Mouse (Mus musculus) midbrain, embryonic 11.5 days (tissue): ENCODE measurements at regions not wholly inside any gene's neighbourhood (a gene's known extent, or its start where the extent isn't known, plus 50 kb on each side); places are given as distances from the start of the nearest gene placed in this dataset.

ENCODE experiments used
- ATAC-seq: fragments of 200-750 bp; cut with Nextera tagmentation; 2 replicates; pipeline ENCODE4 v1.8.0; 2017; ENCODE audit warnings: moderate TSS enrichment, moderate library complexity; ENCODE audit not compliant: low FRiP score
- DNase-seq: peaks from one replicate; pipeline ENCODE4 v3.0.0; 2015; ENCODE audit warnings: low spot score; ENCODE audit errors: missing footprints
- H3K27ac ChIP-seq: fragments of 300-500 bp; sonication (generic); 2 replicates; pipeline ENCODE4 v1.5.1; 2014; ENCODE audit warnings: low read depth, low read length
- H3K27me3 ChIP-seq: fragments of 300-500 bp; sonication (generic); 2 replicates; pipeline ENCODE4 v1.6.1; 2014; ENCODE audit warnings: mild to moderate bottlenecking, low read length, moderate library complexity, mixed read lengths; ENCODE audit not compliant: control insufficient read depth, insufficient read depth
- H3K36me3 ChIP-seq: fragments of 300-500 bp; sonication (generic); 2 replicates; pipeline ENCODE4 v1.6.1; 2014; ENCODE audit warnings: mild to moderate bottlenecking, low read length, moderate library complexity, mixed read lengths; ENCODE audit not compliant: control insufficient read depth, insufficient read depth
- H3K4me1 ChIP-seq: fragments of 300-500 bp; sonication (generic); 2 replicates; pipeline ENCODE4 v1.6.1; 2014; ENCODE audit warnings: low read length; ENCODE audit not compliant: control insufficient read depth, insufficient read depth
- H3K4me2 ChIP-seq: fragments of 300-500 bp; sonication (generic); 2 replicates; pipeline ENCODE4 v1.6.1; 2014; ENCODE audit warnings: mild to moderate bottlenecking, moderate library complexity
- H3K4me3 ChIP-seq: fragments of 300-500 bp; sonication (generic); 2 replicates; pipeline ENCODE4 v1.5.1; 2014; ENCODE audit warnings: low read depth, low read length
- H3K9ac ChIP-seq: fragments of 300-500 bp; sonication (generic); 2 replicates; pipeline ENCODE4 v1.6.1; 2014; ENCODE audit warnings: low read length
- H3K9me3 ChIP-seq: fragments of 300-500 bp; sonication (generic); 2 replicates; pipeline ENCODE4 v1.6.1; 2016; ENCODE audit warnings: low read length; ENCODE audit not compliant: control insufficient read depth
- WGBS: fragments of 180-500 bp; shearing (Covaris S2); extraction: QIAGEN DNeasy Blood & Tissue Kit; methylation state at CpG from one replicate; pipeline ENCODE4 v1.1.7; 2014; 5-methylcytosine and 5-hydroxymethylcytosine counted together

- Histone ChIP-seq H3K4me3 (no peak overlapping the region), H3K27ac (no peak overlapping the region), H3K27me3 (no peaks in the 10 kb centered on the region), H3K9me3 (no peaks in the 10 kb centered on the region), H3K9ac (no peak overlapping the region), H3K4me2 (no peak overlapping the region), H3K36me3 (no peaks in the 10 kb centered on the region), H3K4me1 (no peaks in the 10 kb centered on the region)
- ATAC-seq (no peak), DNase-seq (no peak)
- 92% methylated on average over 5 of the region's 5 CpGs for WGBS
Observed at GRCm38 (mm10) chr13:101501845-101502284, 266.2 kb downstream of the Pik3r1 start.

GRCm38 (mm10) chr13:101501061-101501460 lies 267.0 kb downstream of the Pik3r1 start:
- Histone ChIP-seq H3K4me2 (no peak overlapping the region), H3K27me3 (no peaks in the 10 kb centered on the region), H3K4me1 (no peaks in the 10 kb centered on the region), H3K4me3 (no peak overlapping the region), H3K36me3 (no peaks in the 10 kb centered on the region), H3K9me3 (no peaks in the 10 kb centered on the region), H3K27ac (no peak overlapping the region), H3K9ac (no peak overlapping the region)
- WGBS = 94% methylated on average over 3 of the region's 3 CpGs
- no peak for ATAC-seq
- no peak for DNase-seq

DNA sequence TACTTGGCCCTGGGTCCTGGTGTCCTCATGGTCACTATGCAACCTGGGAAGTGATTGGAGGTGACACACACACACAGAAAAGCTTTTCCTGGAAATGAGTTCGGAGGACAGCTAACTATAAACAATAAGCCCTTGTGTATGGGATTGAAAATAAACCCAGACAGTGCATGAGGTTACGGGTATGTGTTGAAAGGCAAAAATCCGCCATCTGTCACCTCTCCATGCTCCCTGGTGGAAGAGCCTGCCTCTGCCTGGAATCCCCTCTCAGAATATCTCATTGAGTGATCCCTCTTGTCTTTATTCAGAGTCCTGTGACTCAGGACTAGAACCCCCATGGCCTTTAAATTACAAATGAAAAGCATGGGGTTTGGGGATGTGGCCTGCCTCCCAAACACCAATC lies 276.2 kb downstream of the Pik3r1 start:
- 28% methylated on average over 3 of the region's 3 CpGs for WGBS
- peaks cover 3% of the 10 kb centered on the region; the same call in 1 of the 2 replicates for H3K4me1 ChIP-seq
- H3K27ac ChIP-seq = no peak overlapping the region
- no peak overlapping the region for H3K9ac ChIP-seq
- no peak overlapping the region for H3K4me3 ChIP-seq
- H3K4me2 ChIP-seq = no peak overlapping the region
- peak; percentile 67; the same call in 1 of the 2 replicates for ATAC-seq
- no peak for DNase-seq
- H3K9me3 ChIP-seq = no peaks in the 10 kb centered on the region
- no peaks in the 10 kb centered on the region for H3K36me3 ChIP-seq
- no peaks in the 10 kb centered on the region for H3K27me3 ChIP-seq

GRCm38 (mm10) chr13:101490961-101491360 lies 277.1 kb downstream of the Pik3r1 start:
- no peaks in the 10 kb centered on the region for H3K36me3 ChIP-seq
- H3K27ac ChIP-seq = no peak overlapping the region
- H3K27me3 ChIP-seq = no peaks in the 10 kb centered on the region
- no peak overlapping the region for H3K9ac ChIP-seq
- DNase-seq = no peak
- no peak for ATAC-seq
- H3K9me3 ChIP-seq = no peaks in the 10 kb centered on the region
- no peak overlapping the region for H3K4me2 ChIP-seq
- WGBS = 90% methylated on average over 5 of the region's 5 CpGs
- peaks cover 3% of the 10 kb centered on the region; the same call in 1 of the 2 replicates for H3K4me1 ChIP-seq
- no peak overlapping the region for H3K4me3 ChIP-seq

- Histone ChIP-seq H3K9ac (no peak overlapping the region), H3K4me3 (no peak overlapping the region), H3K4me1 (peaks cover 3% of the 10 kb centered on the region; the same call in 1 of the 2 replicates), H3K36me3 (no peaks in the 10 kb centered on the region), H3K27me3 (no peaks in the 10 kb centered on the region), H3K4me2 (no peak overlapping the region), H3K9me3 (no peaks in the 10 kb centered on the region), H3K27ac (no peak overlapping the region)
- 93% methylated on average over 2 of the region's 2 CpGs for WGBS
- ATAC-seq (no peak), DNase-seq (no peak)
Observed at GRCm38 (mm10) chr13:101487621-101488020, 280.4 kb downstream of the Pik3r1 start.

- no peak overlapping the region for H3K4me2 ChIP-seq
- no peak for ATAC-seq
- no peak overlapping the region for H3K4me3 ChIP-seq
- H3K27me3 ChIP-seq = no peaks in the 10 kb centered on the region
- no peaks in the 10 kb centered on the region for H3K36me3 ChIP-seq
- no peaks in the 10 kb centered on the region for H3K9me3 ChIP-seq
- DNase-seq = no peak
- H3K4me1 ChIP-seq = no peaks in the 10 kb centered on the region
- H3K9ac ChIP-seq = no peak overlapping the region
- 92% methylated on average over 7 of the region's 7 CpGs for WGBS
- H3K27ac ChIP-seq = no peak overlapping the region
Observed at GRCm38 (mm10) chr13:101485823-101486222, 282.2 kb downstream of the Pik3r1 start.

- no peaks in the 10 kb centered on the region for H3K9me3 ChIP-seq
- H3K4me2 ChIP-seq = no peak overlapping the region
- H3K4me3 ChIP-seq = no peak overlapping the region
- no peak overlapping the region for H3K27ac ChIP-seq
- 81% methylated on average over 3 of the region's 3 CpGs for WGBS
- H3K4me1 ChIP-seq = no peaks in the 10 kb centered on the region
- ATAC-seq (no peak), DNase-seq (no peak)
- no peak overlapping the region for H3K9ac ChIP-seq
- no peaks in the 10 kb centered on the region for H3K27me3 ChIP-seq
- H3K36me3 ChIP-seq = no peaks in the 10 kb centered on the region
Observed at GRCm38 (mm10) chr13:101483816-101484215, 284.2 kb downstream of the Pik3r1 start.

- ATAC-seq (no peak), DNase-seq (no peak)
- Histone ChIP-seq H3K27me3 (no peaks in the 10 kb centered on the region), H3K9me3 (no peaks in the 10 kb centered on the region), H3K27ac (no peak overlapping the region), H3K4me3 (no peak overlapping the region), H3K4me2 (no peak overlapping the region), H3K4me1 (no peaks in the 10 kb centered on the region), H3K36me3 (no peaks in the 10 kb centered on the region), H3K9ac (no peak overlapping the region)
- WGBS = 94% methylated on average over 6 of the region's 6 CpGs
Observed at GRCm38 (mm10) chr13:101481551-101482184, 286.3 kb downstream of the Pik3r1 start.

DNA sequence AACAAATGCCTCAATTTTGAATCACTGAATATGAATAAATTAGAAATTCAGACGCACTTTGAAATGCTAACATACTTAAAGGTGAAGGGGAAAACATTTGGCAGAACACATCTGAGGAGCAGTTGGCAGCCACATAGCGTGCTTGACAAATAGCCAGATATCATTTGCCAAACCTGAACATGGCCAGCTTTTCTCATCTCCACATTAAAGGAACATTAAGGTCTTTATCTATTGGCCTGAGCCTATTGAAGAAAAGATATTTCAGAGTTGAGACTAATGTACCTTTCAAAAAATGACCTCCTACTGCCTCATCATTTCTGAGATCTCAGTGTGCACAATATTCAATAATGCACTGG lies 288.7 kb downstream of the Pik3r1 start:
- no peaks in the 10 kb centered on the region for H3K4me1 ChIP-seq
- DNase-seq (no peak), ATAC-seq (no peak)
- no peak overlapping the region for H3K4me2 ChIP-seq
- H3K36me3 ChIP-seq = no peaks in the 10 kb centered on the region
- H3K27me3 ChIP-seq = no peaks in the 10 kb centered on the region
- no peak overlapping the region for H3K4me3 ChIP-seq
- H3K27ac ChIP-seq = no peak overlapping the region
- WGBS = 83% methylated on average over 2 of the region's 2 CpGs
- no peaks in the 10 kb centered on the region for H3K9me3 ChIP-seq
- no peak overlapping the region for H3K9ac ChIP-seq
